Mouse (Mus musculus) left cerebral cortex, postnatal 36 days (tissue): ENCODE data around the gene Mapk6. TPM values are rescaled to one million over a fixed set of nuclear protein-coding genes. Genes with fewer than 3 reads are reported as not detected.

Source experiments
- DNase-seq, 2 experiments: peaks; one replicate each; pipeline ENCODE4 v3.0.0; 2021 to 2022; ENCODE audit warnings: low spot score in 2 of 2, mixed read lengths in 1 of 2
- intact Hi-C: fragments of 180-260 bp; cut with DNase I; formaldehyde crosslinking; loops from one replicate; pipeline ENCODE4 v1.15.1; 2025
- total RNA-seq, 2 experiments: library from RNA; stranded (reverse); gene quantifications; 2 replicates each; pipeline ENCODE4 v1.2.3; 2021

Gene Mapk6
- total RNA-seq, 2 experiments from 2014 or later = 67.8 to 74.3 TPM

- intact Hi-C loops = no loop called here
- DNase-seq = no peak
Observed at GRCm38 (mm10) chr9:75427366-75428273, 17.8 kb upstream of the Mapk6 start.

DNA sequence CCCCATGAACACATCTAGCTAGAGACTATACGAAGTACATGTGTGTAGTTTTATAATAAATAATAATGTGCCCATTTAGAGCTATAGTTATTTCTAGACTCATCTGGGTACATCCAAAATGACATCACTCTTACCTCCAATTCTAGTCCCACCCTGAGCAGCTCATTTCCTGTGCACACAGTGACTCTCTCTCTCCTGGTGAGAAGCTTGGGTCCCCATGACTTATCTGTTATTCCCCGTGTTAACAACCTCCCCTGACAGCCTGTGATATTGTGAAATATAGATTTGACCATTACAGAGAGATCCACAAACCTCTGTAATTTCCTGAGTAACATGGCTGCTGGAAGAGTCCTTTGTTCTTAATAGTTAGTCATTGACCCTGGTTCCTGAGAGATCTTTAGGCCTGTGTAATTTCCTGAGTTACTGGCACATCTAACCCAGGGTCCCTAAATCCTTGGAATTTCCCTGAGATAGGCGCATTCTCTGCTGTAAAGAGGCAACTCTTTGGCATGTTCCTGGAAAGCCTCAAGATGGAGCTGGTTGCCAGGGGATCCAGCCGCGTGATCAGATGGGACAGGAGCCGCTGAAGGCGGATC, 16.1 kb upstream of the Mapk6 start:
- intact Hi-C loops = no loop called here
- DNase-seq = no peak

DNA sequence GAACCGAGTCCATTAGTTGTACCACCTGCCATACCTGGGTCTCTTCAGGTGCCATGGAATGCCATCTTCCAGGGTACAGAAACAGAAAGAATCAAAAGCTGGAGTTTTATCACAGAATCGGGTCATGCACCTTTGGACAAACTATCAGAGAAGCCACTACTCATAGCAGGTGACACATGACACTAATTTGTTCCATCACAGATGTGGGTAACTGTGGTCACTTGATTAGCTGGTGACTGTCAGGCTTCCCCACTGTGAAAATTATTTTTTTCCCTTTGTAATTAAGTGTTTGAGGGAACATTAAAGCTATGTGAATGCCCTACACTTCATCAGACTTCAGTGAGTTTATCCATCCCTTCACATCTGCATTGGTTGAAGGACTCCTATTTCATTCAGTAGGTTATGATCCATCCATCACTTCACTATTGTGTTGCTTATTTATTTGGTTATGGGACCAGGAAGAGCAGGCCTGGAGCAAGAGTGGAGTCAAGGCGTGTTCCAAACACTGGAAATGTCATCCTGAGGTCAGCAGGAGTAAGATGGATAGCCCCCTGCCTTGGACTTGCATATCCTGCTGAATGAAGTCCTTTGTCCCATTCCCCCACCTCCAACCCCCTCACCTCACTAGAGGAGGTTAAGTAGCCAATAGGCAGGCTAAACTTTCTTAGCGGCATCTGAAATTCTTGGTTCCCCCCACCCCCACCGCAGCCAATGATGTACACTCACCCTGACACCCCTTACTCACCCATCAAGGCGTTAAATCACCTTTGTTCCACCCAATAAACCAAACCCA, 14.7 kb upstream of the Mapk6 start:
- intact Hi-C loops = no loop called here
- DNase-seq = no peak

GRCm38 (mm10) chr9:75423683-75424082, 13.9 kb upstream of the Mapk6 start:
- no peak for DNase-seq
- intact Hi-C loops = no loop called here

DNA sequence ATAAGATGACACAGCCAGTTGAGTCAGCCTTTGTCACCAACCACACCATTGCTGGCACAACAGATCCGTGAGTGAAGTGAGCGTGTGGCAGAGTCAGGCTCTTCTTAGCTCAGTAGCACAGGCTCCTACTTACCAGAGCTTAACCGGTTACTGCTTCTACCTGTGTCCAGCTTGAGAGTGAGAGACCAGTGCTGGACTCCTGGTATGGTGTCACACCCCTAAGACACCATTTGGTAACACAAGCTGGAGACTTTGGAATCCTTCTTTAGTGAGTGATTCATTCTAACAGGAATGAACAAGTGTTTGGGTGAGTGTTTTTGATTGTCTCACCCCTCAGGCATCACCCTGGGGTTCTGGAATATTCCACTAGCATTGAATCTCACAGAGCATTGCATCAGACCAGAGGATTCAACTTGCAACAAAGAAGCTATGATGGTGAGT, 12.5 kb upstream of the Mapk6 start:
- intact Hi-C loops = no loop called here
- DNase-seq = no peak

DNA sequence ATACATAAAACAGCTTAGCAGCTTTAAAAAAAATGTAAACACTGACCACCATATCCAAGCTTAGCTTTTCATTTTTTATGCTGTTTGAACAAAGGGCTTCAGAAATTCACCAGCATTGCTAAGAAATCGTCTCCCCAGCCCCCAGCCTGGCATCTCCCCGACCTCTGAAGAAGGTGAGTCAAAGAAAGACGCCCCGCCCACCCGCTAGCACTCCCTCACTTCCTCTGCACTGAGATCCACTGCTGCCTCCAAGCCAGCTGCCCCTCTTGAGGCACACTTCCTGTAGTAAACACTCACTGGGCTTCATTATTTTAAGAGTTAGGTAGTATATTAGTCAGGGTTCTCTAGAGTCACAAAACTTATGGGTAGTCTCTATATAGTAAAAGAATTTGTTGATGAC, 4.4 kb upstream of the Mapk6 start:
- DNase-seq = no peak
- intact Hi-C loops = loop anchor here (5.0 kb wide), 1 partner anchor 92 kb away; no protein-coding TSS in a partner anchor

GRCm38 (mm10) chr9:75413206-75413605, 3.4 kb upstream of the Mapk6 start:
- intact Hi-C loops = loop anchor here (5.0 kb wide), 1 partner anchor 91 kb away; no protein-coding TSS in a partner anchor
- DNase-seq = no peak

DNA sequence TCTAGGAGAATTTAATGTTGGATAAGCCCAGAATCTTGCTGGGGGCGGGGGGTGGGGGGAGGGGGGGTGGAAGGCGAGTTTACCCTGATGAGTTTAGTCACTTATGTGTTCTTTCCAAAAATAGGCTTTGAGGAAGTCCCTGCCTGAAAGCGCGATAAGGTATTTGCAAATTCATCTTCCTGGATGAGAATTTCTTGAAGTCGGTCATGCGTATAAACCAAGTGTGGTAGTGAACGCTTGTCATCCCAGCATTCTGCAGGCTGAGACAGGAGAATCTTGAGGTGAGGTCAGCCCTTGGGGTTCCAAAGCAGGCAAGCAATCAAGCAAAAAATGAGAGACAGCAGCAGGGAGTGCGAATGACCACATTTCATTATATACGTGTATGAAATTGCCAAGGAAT, 1.8 kb upstream of the Mapk6 start:
- intact Hi-C loops = loop anchor here (5.0 kb wide), 1 partner anchor 89 kb away; no protein-coding TSS in a partner anchor

GRCm38 (mm10) chr9:75410868-75411487, 1.2 kb upstream of the Mapk6 start:
- DNase-seq = no peak
- intact Hi-C loops = loop anchor here (5.0 kb wide), 1 partner anchor 89 kb away; no protein-coding TSS in a partner anchor

More for the DNA sequence above, 1.8 kb upstream of the Mapk6 start:
- DNase-seq = no peak

GRCm38 (mm10) chr9:75409031-75409851, 564 bp downstream of the Mapk6 start:
- peak; percentile 68 to 75 for DNase-seq
- intact Hi-C loops = loop anchor here (1.0 kb wide), 1 partner anchor 32 kb away; the partner anchor contains the start of gene Leo1

GRCm38 (mm10) chr9:75408204-75408826, 1.5 kb downstream of the Mapk6 start:
- intact Hi-C loops = no loop called here

GRCm38 (mm10) chr9:75407803-75408202, 2.0 kb downstream of the Mapk6 start:
- intact Hi-C loops = no loop called here
- DNase-seq = peak; percentile 60 to 62

More at GRCm38 (mm10) chr9:75408204-75408826, 1.5 kb downstream of the Mapk6 start:
- DNase-seq = no peak

- intact Hi-C loops = no loop called here
- no peak for DNase-seq
Observed at GRCm38 (mm10) chr9:75406121-75406520, 3.7 kb downstream of the Mapk6 start.

DNA sequence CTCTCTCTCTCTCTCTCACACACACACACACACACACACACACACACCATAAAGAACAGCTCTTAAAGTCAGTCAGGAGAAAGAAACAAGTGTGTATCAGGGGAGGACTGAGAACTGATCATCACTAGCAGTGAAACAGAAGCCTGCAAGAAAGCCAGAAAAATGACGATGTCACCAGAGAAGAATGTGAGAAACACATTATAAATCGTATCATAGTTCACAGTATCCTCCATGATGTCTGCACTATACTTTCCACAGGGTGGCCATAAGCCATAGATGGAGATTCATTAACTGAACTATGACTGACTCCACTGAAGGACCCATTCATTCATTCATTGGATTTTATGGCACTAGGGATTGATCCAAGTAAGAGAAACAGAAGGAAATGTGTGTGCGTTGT, 6.3 kb downstream of the Mapk6 start:
- intact Hi-C loops = no loop called here
- no peak for DNase-seq

- no peak for DNase-seq
- intact Hi-C loops = no loop called here
Observed at GRCm38 (mm10) chr9:75401593-75402504, 8.0 kb downstream of the Mapk6 start.

- intact Hi-C loops = no loop called here
Observed at GRCm38 (mm10) chr9:75400639-75401038, 9.2 kb downstream of the Mapk6 start.

GRCm38 (mm10) chr9:75399069-75399468, 10.7 kb downstream of the Mapk6 start:
- intact Hi-C loops = no loop called here
- DNase-seq = no peak

More at GRCm38 (mm10) chr9:75400639-75401038, 9.2 kb downstream of the Mapk6 start:
- no peak for DNase-seq
